Mouse (Mus musculus) layer of hippocampus, adult 9-11 months (tissue): ENCODE measurements around the gene Tecr.
"Not testable (repeated sequence)": the region's sequence is repeated elsewhere in the genome, so short reads cannot be mapped to it uniquely, and the experiment has no call there.

ENCODE experiments used
- DNase-seq: peaks from one replicate; pipeline ENCODE4 v3.0.0; 2022

Gene Tecr

GRCm38 (mm10) chr8:83617111-83617510 lies 9.3 kb upstream of the Tecr start:
- no peak for DNase-seq

- DNase-seq: no peak
These were observed 8.9 kb upstream of the Tecr start for GRCm38 (mm10) chr8:83616625-83617024.

DNA sequence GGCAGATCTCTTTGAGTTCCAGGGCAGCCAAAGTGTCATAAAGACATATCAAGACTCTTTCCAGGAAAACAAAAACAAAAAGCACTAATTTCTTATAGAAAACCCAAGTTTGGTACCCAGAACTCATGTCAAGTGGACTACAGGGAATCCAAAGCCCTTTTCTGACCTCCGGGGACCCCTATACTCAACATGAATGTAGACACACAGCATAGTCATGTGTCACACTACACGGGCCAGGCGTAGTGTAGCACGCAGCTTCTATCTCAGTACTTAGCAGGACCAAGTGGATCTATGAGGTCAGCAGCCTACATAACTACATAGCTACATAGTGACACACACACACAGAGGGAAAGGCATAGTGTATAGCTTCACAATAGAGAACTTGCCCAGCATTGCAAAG lies 5.9 kb upstream of the Tecr start:
- DNase-seq: no peak

GRCm38 (mm10) chr8:83611921-83612320 lies 4.2 kb upstream of the Tecr start:
- DNase-seq: no peak

- DNase-seq: no peak
These were observed 1.9 kb upstream of the Tecr start for GRCm38 (mm10) chr8:83609547-83610180.

DNA sequence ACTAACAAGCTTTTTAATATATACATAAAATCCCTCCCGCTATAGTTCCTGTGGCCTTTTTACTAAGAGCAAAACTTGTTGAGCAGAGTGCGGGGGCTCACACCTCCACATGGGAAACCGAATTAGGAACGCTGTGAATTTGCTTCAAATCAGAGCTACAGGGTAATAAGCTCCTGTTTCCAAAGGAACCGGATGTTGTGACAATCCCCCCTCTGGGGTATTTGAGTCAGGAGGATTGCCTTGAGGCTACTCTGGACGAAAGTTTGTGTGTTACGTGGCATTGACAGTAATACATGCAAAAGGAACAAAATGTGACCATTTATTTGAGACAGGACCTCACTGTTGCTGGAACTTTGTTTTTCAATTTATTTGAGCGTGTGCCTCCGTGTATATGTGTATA lies 1.3 kb upstream of the Tecr start:
- no peak for DNase-seq

- DNase-seq: peak; percentile 83
These were observed 643 bp upstream of the Tecr start for GRCm38 (mm10) chr8:83608398-83608829.

DNA sequence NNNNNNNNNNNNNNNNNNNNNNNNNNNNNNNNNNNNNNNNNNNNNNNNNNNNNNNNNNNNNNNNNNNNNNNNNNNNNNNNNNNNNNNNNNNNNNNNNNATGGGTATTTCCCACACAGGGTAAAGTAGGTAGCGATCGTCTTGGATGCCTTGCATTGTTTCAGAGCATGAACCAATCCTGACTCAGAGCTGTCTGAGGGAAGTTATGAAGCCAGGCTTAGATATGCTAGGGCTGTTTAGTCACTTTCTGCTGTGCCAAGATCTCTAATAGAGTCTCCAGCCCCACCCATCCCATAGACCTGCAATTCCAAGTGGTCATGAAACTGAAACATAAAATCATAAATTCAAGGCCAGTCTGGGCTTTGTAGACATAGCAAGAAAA lies 5.1 kb downstream of the Tecr start:
- no peak for DNase-seq

GRCm38 (mm10) chr8:83599814-83600213 lies 8.0 kb downstream of the Tecr start:
- DNase-seq: no peak

DNA sequence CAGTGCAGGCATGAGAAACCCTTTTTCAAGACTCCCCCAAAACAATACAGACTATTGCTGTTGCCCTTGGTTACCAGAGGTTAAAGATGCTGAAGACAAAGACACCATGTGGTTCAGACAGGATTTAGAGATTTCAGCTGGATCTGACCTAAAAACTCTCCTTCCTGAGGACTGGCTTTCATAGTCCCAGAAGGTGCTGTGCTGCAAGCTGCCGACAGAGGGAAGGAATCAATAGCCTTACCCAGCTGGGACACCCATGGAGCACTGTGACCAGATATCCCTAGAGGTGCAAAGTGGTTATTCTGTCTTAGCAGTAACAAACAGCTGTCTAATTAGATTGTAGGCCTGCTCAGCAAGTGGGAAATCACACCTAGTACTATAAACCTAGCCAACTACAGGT lies 9.6 kb downstream of the Tecr start:
- DNase-seq: no peak

GRCm38 (mm10) chr8:83596369-83596768 lies 11.4 kb downstream of the Tecr start:
- DNase-seq: no peak

GRCm38 (mm10) chr8:83595050-83595345 lies 12.8 kb downstream of the Tecr start:
- DNase-seq: not testable (repeated sequence)

GRCm38 (mm10) chr8:83594167-83595049 lies 13.4 kb downstream of the Tecr start:
- peak; percentile 98 for DNase-seq

- DNase-seq: no peak
These were observed 14.2 kb downstream of the Tecr start for GRCm38 (mm10) chr8:83593325-83594166.

DNA sequence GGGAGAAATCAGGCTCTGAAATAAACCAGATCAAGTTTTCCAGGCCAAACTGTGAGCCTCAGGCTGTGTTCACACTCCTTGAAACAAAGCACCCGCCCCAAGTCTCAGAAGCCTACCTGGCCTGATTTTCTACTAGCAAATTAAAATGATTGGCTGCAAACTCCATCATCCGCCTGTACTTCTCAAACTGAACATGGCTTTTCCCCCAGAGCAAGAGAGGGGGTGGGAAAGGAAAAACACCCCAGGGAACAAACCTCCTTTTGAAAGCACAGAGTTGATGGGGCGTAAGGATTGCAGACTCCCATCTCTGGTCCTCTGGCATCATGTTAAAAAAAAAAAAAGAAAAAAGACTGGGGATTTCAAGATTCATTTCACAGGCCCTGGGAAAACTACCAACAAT lies 15.1 kb downstream of the Tecr start:
- DNase-seq: no peak

DNA sequence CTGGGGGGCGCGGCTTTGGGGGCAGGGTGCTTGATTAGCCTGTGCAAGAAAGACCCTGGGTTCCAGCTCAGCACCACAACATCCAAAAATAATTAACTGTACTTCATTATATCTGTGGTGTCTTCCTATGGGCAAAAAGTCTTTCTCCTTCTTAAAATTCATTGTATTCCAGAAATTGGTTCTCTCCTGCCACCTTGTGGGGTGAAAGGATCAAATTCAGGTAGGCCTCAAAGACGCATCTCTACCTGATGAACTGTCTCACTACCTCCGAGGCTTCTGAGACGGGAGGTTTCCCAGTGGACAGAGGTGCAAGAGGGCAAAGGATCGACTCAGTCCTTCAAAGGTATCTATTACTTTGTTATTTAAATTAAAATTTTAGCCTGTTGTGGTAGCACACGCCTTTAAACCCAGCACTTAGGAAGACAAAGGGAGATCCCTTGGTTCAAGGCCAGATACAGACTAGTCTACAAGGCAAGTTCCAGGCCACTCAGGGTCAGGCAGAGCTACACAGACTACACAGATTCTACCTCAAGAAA lies 17.2 kb downstream of the Tecr start:
- no peak for DNase-seq

DNA sequence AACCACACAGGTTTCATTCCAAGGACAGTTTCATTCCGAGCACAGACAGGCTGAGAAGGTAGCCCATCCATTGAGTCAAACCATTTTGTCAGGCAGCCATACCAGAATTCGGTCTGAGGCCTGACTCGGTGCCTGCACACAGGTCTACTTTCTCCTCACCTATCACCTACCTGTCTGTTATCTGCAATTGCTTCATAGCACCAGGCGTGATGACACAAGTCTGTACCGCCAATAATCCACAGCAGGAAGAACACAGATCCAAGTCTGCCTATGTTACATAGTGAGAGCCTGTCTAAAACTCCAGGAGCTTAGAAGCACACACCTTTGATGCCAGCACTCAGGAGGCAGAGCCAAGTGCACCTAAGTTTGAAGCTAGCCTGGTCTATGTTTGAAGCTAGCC lies 18.9 kb downstream of the Tecr start:
- DNase-seq: no peak

DNA sequence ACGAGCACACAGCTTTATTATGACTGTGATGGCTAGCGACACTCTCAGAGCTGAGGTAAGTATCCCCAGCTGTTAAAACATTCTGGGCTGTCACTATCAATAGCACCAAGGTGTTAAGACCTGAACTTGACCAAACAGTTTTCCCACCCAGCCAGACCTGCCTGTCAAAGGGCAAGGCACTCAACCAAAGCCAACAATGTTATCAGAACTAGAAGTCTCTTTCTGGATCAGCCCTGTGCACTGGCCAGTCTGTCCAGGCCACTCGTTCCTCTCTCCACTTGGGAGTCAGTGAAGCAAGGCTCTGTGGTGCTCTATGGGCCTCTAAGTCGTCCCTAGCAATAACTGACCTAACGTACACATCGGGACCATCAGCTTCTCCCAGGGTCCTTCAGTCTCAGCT lies 20.1 kb downstream of the Tecr start:
- DNase-seq: no peak

- DNase-seq: no peak
These were observed 22.4 kb downstream of the Tecr start for GRCm38 (mm10) chr8:83585333-83585732.

GRCm38 (mm10) chr8:83584771-83585170 lies 23.0 kb downstream of the Tecr start:
- DNase-seq: no peak

GRCm38 (mm10) chr8:83583236-83583635 lies 24.5 kb downstream of the Tecr start:
- no peak for DNase-seq

DNA sequence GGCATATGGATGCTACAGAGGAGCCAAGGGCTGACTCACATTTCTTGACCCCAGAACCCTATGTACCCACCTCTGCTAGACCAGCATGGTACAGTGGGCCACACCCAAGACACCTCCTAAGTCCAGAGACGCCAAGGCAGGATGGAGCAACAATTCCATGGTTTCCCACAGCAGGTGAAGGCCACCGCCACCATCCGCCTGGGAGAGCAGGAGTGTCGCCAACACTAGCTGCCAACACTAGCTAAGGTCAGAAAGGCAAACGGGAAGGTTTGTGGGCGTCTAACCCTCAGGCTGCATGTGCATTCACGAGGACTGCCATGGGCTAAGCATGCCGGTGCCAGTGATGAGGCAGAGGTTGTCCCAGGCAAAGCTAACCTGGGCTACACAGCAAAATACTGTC lies 25.5 kb downstream of the Tecr start:
- DNase-seq: no peak

- no peak for DNase-seq
These were observed 26.9 kb downstream of the Tecr start for GRCm38 (mm10) chr8:83580826-83581225.

- no peak for DNase-seq
These were observed 28.1 kb downstream of the Tecr start for GRCm38 (mm10) chr8:83579676-83580075.
